Mouse (Mus musculus) yolk sac, embryonic 10.5 days (tissue): ENCODE data around the gene Tenm3.

Experiments
- DNase-seq: peaks from one replicate; pipeline ENCODE4 v3.0.0-alpha.2; 2017; ENCODE audit warnings: low spot score

The Tenm3 gene

GRCm38 (mm10) chr8:48809104-48809503 is 34.6 kb downstream of the Tenm3 start:
- no peak for DNase-seq

GRCm38 (mm10) chr8:48803070-48803469 is 40.7 kb downstream of the Tenm3 start:
- DNase-seq: no peak

GRCm38 (mm10) chr8:48802231-48802630 is 41.5 kb downstream of the Tenm3 start:
- no peak for DNase-seq

GRCm38 (mm10) chr8:48797955-48798359 is 45.8 kb downstream of the Tenm3 start:
- no peak for DNase-seq

- DNase-seq: no peak
Observed at GRCm38 (mm10) chr8:48794285-48794684, 49.5 kb downstream of the Tenm3 start.

GRCm38 (mm10) chr8:48793729-48794128 is 50.0 kb downstream of the Tenm3 start:
- no peak for DNase-seq

GRCm38 (mm10) chr8:48792587-48793326 is 51.0 kb downstream of the Tenm3 start:
- DNase-seq: no peak

- no peak for DNase-seq
Observed at GRCm38 (mm10) chr8:48783308-48783707, 60.4 kb downstream of the Tenm3 start.

- DNase-seq: no peak
Observed at GRCm38 (mm10) chr8:48780628-48781027, 63.1 kb downstream of the Tenm3 start.

- DNase-seq: no peak
Observed at GRCm38 (mm10) chr8:48779194-48779593, 64.6 kb downstream of the Tenm3 start.

- no peak for DNase-seq
Observed at GRCm38 (mm10) chr8:48776081-48776480, 67.7 kb downstream of the Tenm3 start.

- DNase-seq: peak; percentile 22
Observed at GRCm38 (mm10) chr8:48775531-48776037, 68.2 kb downstream of the Tenm3 start.

GRCm38 (mm10) chr8:48774837-48775236 is 68.9 kb downstream of the Tenm3 start:
- DNase-seq: no peak

- DNase-seq: no peak
Observed at GRCm38 (mm10) chr8:48766545-48767234, 77.1 kb downstream of the Tenm3 start.

- no peak for DNase-seq
Observed at GRCm38 (mm10) chr8:48765212-48765611, 78.5 kb downstream of the Tenm3 start.

GRCm38 (mm10) chr8:48764011-48764410 is 79.7 kb downstream of the Tenm3 start:
- DNase-seq: no peak

GRCm38 (mm10) chr8:48756874-48757273 is 86.9 kb downstream of the Tenm3 start:
- no peak for DNase-seq

- DNase-seq: no peak
Observed at GRCm38 (mm10) chr8:48755492-48755891, 88.3 kb downstream of the Tenm3 start.

- no peak for DNase-seq
Observed at GRCm38 (mm10) chr8:48754959-48755358, 88.8 kb downstream of the Tenm3 start.

- no peak for DNase-seq
Observed at GRCm38 (mm10) chr8:48751965-48752364, 91.8 kb downstream of the Tenm3 start.

- peak; percentile 20 for DNase-seq
Observed at GRCm38 (mm10) chr8:48748503-48749059, 95.2 kb downstream of the Tenm3 start.

GRCm38 (mm10) chr8:48743912-48744311 is 99.8 kb downstream of the Tenm3 start:
- DNase-seq: no peak

GRCm38 (mm10) chr8:48742741-48743140 is 101.0 kb downstream of the Tenm3 start:
- DNase-seq: no peak
